Mouse (Mus musculus): ENCODE results near the gene Baz1a. TPM values are rescaled to one million over a fixed set of nuclear protein-coding genes. Genes with fewer than 3 reads are reported as not detected.
"Not testable (repeated sequence)": the region's sequence is repeated elsewhere in the genome, so short reads cannot be mapped to it uniquely, and the experiment has no call there.

Baz1a gene
- polyA plus RNA-seq, 1 experiment from 2014 or later = 21.6 TPM

- 85% methylated on average over 5 of the region's 5 CpGs for WGBS
- no peaks in the 10 kb centered on the region for H3K27me3 ChIP-seq
- H3K4me3 ChIP-seq = no peak overlapping the region
- no peak overlapping the region for H3K4me2 ChIP-seq (replicated peaks)
- H3K9me3 ChIP-seq = no peaks in the 10 kb centered on the region
- H3K27ac ChIP-seq = no peak overlapping the region
- ATAC-seq (ENCODE audit: low FRiP score, low read depth) = no peak
- no peaks in the 10 kb centered on the region for H3K36me3 ChIP-seq
- H3K9ac ChIP-seq = no peak overlapping the region
- H3K4me1 ChIP-seq = no peaks in the 10 kb centered on the region; the same call in 1 of the 2 replicates
These were observed 10.3 kb downstream of the Baz1a start for GRCm38 (mm10) chr12:55003843-55004242.

DNA sequence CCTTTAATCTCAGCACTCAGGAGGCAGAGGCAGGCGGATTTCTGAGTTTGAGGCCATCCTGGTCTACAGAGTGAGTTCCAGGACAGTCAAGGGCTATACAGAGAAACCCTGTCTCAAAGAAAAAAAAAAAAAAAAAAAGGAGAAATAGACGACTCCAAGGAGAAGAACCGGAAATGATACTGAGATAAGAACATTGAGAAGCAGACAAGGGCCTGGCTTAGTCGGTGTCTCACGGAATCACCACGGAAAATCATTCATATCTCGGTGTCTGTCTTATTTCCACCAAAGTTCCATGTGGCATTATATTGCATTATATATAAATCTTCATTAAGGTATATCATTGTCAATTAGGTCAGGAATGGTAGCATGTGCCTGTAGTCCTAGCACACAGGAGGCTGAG, 11.6 kb downstream of the Baz1a start:
- H3K4me2 ChIP-seq (replicated peaks); H3K27ac ChIP-seq; H3K9ac ChIP-seq; H3K27me3 ChIP-seq; H3K4me1 ChIP-seq; H3K36me3 ChIP-seq; ATAC-seq (ENCODE audit: low FRiP score, low read depth); H3K9me3 ChIP-seq; H3K4me3 ChIP-seq: not testable (repeated sequence)
- 89% methylated on average over 7 of the region's 7 CpGs for WGBS

GRCm38 (mm10) chr12:54999016-54999690, 15.0 kb downstream of the Baz1a start:
- Histone ChIP-seq H3K9me3 (no peaks in the 10 kb centered on the region), H3K27me3 (no peaks in the 10 kb centered on the region), H3K36me3 (no peaks in the 10 kb centered on the region), H3K9ac (no peak overlapping the region), H3K4me2 (replicated peaks) (no peak overlapping the region), H3K27ac (no peak overlapping the region), H3K4me1 (no peaks in the 10 kb centered on the region; the same call in 1 of the 2 replicates), H3K4me3 (no peak overlapping the region)
- ATAC-seq (ENCODE audit: low FRiP score, low read depth) = no peak
- WGBS = 79% methylated on average over 14 of the region's 14 CpGs

DNA sequence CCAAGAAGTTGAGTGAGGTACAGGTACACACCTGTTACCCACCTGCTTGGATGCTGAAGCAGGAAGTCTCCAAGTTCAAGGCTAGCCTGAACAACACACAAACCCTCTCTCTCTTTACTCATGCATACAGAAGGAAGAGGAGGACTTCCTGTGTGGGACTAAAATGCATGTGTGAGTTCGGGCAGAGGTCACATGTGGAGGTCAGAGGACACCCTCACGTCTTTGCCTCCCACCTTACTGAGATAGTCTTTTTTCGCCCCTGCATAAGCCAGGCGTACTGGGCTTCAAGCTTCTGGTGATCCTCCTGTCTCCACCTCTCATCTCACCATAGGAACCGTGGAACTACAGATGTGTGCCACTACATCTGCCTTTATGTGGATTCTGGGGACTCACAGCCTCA, 15.7 kb downstream of the Baz1a start:
- 67% methylated on average over 5 of the region's 5 CpGs for WGBS
- H3K4me3 ChIP-seq = no peak overlapping the region
- H3K27me3 ChIP-seq = no peaks in the 10 kb centered on the region
- H3K27ac ChIP-seq = no peak overlapping the region
- no peaks in the 10 kb centered on the region for H3K9me3 ChIP-seq
- H3K36me3 ChIP-seq = no peaks in the 10 kb centered on the region
- no peak overlapping the region for H3K4me2 ChIP-seq (replicated peaks)
- H3K9ac ChIP-seq = no peak overlapping the region
- ATAC-seq (ENCODE audit: low FRiP score, low read depth) = no peak
- no peaks in the 10 kb centered on the region; the same call in 1 of the 2 replicates for H3K4me1 ChIP-seq

GRCm38 (mm10) chr12:54996979-54997474, 17.1 kb downstream of the Baz1a start:
- Histone ChIP-seq H3K9me3 (no peaks in the 10 kb centered on the region), H3K9ac (no peak overlapping the region), H3K36me3 (no peaks in the 10 kb centered on the region), H3K27ac (no peak overlapping the region), H3K4me3 (no peak overlapping the region), H3K4me1 (no peaks in the 10 kb centered on the region; the same call in 1 of the 2 replicates), H3K4me2 (replicated peaks) (no peak overlapping the region), H3K27me3 (no peaks in the 10 kb centered on the region)
- no peak for ATAC-seq (ENCODE audit: low FRiP score, low read depth)
- WGBS = 81% methylated on average over 6 of the region's 6 CpGs

DNA sequence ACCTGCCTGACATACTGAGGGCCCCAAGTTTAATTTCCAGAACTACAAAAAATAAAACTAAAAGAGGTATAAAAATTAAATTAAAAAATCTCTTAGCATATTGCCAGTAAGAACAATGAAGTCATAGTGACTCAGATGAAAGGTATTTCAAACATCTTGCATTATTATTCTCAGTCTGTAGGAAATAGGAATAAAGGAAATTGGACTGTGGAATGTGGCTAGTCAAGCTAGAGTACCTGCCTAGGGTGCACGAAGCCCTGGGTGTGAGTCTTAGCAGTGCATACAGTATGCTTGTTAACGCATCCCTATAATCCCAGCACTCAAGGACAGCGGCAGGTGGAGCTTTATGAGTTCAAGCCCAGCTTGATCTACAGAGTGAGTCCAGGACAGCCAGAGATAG, 18.2 kb downstream of the Baz1a start:
- Histone ChIP-seq H3K27ac (no peak overlapping the region), H3K4me1 (no peaks in the 10 kb centered on the region; the same call in 1 of the 2 replicates), H3K4me2 (replicated peaks) (no peak overlapping the region), H3K27me3 (no peaks in the 10 kb centered on the region), H3K4me3 (no peak overlapping the region), H3K36me3 (no peaks in the 10 kb centered on the region), H3K9me3 (no peaks in the 10 kb centered on the region), H3K9ac (no peak overlapping the region)
- no peak for ATAC-seq (ENCODE audit: low FRiP score, low read depth)
- 46% methylated on average over 3 of the region's 3 CpGs for WGBS

- no peaks in the 10 kb centered on the region for H3K9me3 ChIP-seq
- WGBS = 90% methylated on average over 4 of the region's 4 CpGs
These were observed 19.7 kb downstream of the Baz1a start for GRCm38 (mm10) chr12:54994418-54994817.

GRCm38 (mm10) chr12:54994068-54994386, 20.1 kb downstream of the Baz1a start:
- Histone ChIP-seq H3K27ac (no peak overlapping the region), H3K36me3 (no peaks in the 10 kb centered on the region), H3K4me1 (no peaks in the 10 kb centered on the region; the same call in 1 of the 2 replicates), H3K9ac (no peak overlapping the region), H3K9me3 (no peaks in the 10 kb centered on the region), H3K4me2 (replicated peaks) (no peak overlapping the region), H3K27me3 (no peaks in the 10 kb centered on the region), H3K4me3 (no peak overlapping the region)
- ATAC-seq (ENCODE audit: low FRiP score, low read depth) = no peak
- WGBS = 63% methylated on average over 6 of the region's 6 CpGs

More at GRCm38 (mm10) chr12:54994418-54994817, 19.7 kb downstream of the Baz1a start:
- Histone ChIP-seq H3K36me3 (no peaks in the 10 kb centered on the region), H3K27ac (no peak overlapping the region), H3K9ac (no peak overlapping the region), H3K4me3 (no peak overlapping the region), H3K4me1 (no peaks in the 10 kb centered on the region; the same call in 1 of the 2 replicates), H3K4me2 (replicated peaks) (no peak overlapping the region), H3K27me3 (no peaks in the 10 kb centered on the region)
- no peak for ATAC-seq (ENCODE audit: low FRiP score, low read depth)

DNA sequence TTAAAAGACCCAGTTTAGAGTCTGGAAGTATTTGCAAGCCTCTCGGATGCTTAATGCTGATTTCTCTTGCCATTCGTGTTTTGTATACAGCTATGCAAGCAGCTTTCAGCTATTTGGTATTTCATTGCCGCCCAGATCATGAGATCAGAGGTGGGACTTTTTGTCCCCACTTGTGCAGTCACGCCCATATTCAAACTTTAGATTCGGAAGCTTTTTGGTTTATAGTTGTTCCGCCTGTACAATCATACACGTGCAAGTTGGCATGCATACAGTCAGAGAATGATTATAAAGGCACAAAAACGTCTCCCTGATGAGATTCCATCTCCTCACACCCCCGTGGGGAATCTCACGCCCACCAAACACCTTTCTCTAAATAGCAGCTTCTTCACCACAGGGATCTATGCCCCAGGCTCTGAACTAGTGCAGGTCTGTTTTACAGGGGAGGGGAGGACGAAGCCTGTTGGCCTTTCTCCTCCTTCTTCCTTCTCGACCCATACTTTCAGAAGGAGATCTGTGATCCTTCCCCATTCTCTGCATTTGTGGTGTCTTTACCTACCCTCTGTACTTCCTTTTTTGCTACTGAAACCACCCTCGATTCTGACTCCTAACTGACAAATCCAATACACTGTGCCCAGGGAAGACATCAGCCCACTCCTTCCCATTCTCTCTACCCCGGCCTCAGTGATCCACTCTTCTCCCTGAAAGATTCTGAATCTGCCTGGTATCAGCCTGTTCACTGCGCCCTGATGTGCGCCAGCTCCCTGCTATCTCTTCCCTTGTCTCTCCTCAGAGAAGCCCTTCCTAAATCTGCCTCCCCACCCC, 20.7 kb downstream of the Baz1a start:
- Histone ChIP-seq H3K9ac (no peak overlapping the region), H3K27ac (no peak overlapping the region), H3K4me1 (no peaks in the 10 kb centered on the region), H3K4me3 (no peak overlapping the region), H3K4me2 (replicated peaks) (no peak overlapping the region), H3K36me3 (no peaks in the 10 kb centered on the region), H3K27me3 (no peaks in the 10 kb centered on the region), H3K9me3 (no peaks in the 10 kb centered on the region)
- 43% methylated on average over 16 of the region's 16 CpGs for WGBS
- ATAC-seq (ENCODE audit: low FRiP score, low read depth) = no peak

DNA sequence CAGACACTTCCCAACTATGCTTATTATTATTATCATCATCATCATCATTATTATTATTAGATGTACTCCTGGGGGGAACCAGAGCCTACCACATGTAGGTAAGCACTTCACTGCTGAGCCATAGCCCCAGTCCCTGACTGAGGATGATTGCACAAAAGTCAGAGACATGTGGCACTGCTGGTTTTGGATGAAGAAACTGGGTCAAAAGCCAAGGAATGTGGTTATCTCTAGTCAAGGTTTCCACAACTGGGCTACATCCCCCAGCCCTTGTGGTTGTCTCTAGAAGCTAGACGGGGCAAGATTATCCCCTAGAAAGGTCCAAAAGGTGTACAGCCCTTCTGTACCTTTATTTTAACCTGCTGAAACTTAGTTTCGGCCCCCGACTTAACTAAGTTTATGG, 21.3 kb downstream of the Baz1a start:
- Histone ChIP-seq H3K36me3 (no peaks in the 10 kb centered on the region), H3K4me3 (no peak overlapping the region), H3K4me2 (replicated peaks) (no peak overlapping the region), H3K9me3 (no peaks in the 10 kb centered on the region), H3K9ac (no peak overlapping the region), H3K27ac (no peak overlapping the region), H3K4me1 (no peaks in the 10 kb centered on the region), H3K27me3 (no peaks in the 10 kb centered on the region)
- 52% methylated on average over 3 of the region's 3 CpGs for WGBS
- ATAC-seq (ENCODE audit: low FRiP score, low read depth) = no peak

DNA sequence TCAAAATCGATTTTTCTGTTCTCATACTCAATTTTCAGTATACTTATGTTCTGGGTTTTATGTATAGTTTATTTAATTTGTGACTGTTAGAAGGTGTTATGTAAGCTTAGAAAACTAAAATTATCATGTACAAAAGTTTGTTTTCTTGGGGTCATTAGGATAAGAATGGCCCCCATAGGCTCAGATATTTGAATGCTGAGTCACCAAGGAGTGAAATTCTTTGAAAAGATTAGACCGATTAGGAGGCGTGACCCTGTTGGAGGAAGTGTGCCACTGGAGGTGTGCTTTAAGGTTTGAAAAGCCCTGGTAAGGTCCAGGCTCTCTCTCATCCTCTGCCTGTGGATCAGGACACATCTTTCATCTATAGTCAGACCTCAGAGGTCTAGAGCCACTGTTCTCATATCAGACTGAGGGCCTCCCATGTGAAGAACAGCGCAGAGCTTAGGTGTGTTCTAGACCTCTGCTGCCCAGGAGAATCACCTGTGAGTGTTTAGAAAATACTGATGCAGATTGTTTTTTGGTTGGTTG, 25.8 kb downstream of the Baz1a start:
- 77% methylated on average over 4 of the region's 4 CpGs for WGBS
- Histone ChIP-seq H3K27me3 (no peaks in the 10 kb centered on the region), H3K4me2 (replicated peaks) (no peak overlapping the region)

GRCm38 (mm10) chr12:54987156-54987555, 27.0 kb downstream of the Baz1a start:
- ATAC-seq (ENCODE audit: low FRiP score, low read depth) = no peak
- Histone ChIP-seq H3K27ac (no peak overlapping the region), H3K36me3 (no peaks in the 10 kb centered on the region), H3K4me1 (peaks cover 9% of the 10 kb centered on the region), H3K4me3 (no peak overlapping the region), H3K9me3 (no peaks in the 10 kb centered on the region), H3K4me2 (replicated peaks) (no peak overlapping the region), H3K27me3 (no peaks in the 10 kb centered on the region), H3K9ac (no peak overlapping the region)
- WGBS = 76% methylated on average over 2 of the region's 2 CpGs

More for the DNA sequence above, 25.8 kb downstream of the Baz1a start:
- ATAC-seq (ENCODE audit: low FRiP score, low read depth) = no peak
- Histone ChIP-seq H3K4me1 (peaks cover 9% of the 10 kb centered on the region), H3K27ac (no peak overlapping the region), H3K9ac (no peak overlapping the region), H3K9me3 (no peaks in the 10 kb centered on the region), H3K4me3 (no peak overlapping the region), H3K36me3 (no peaks in the 10 kb centered on the region)
